Comparison of ENCODE assay signal across 8 mouse cellular contexts in genomic region chr5:134907135-134907534, GRCm38 (mm10). TPM values are rescaled to one million over a fixed set of nuclear protein-coding genes. Genes with fewer than 3 reads are reported as not detected.
DNase-seq lines count a peak whose midpoint lies in the region; ATAC-seq and TF ChIP-seq lines count a peak whose summit lies in the region.

No protein-coding gene starts in this region.

- H3K4me2 ChIP-seq in forebrain, embryonic 14.5 days (ENCODE audit: low read length) = no peak overlapping the region
- H3K4me2 ChIP-seq in liver, embryonic 16.5 days (ENCODE audit: low read depth, low read length) = no peak overlapping the region

- no peaks in the 10 kb centered on the region; the same call in 1 of the 2 replicates for H3K9me3 ChIP-seq in G1E (replicated peaks)
- no peaks in the 10 kb centered on the region for H3K9me3 ChIP-seq in forebrain, embryonic 14.5 days (replicated peaks; ENCODE audit: control insufficient read depth, low read length)
- no peaks in the 10 kb centered on the region for H3K9me3 ChIP-seq in liver, embryonic 16.5 days (replicated peaks; ENCODE audit: control insufficient read depth, low read length)

- peaks cover 7% of the 10 kb centered on the region for H3K4me1 ChIP-seq in G1E (ENCODE audit: insufficient read depth, low read depth, low read length)
- no peaks in the 10 kb centered on the region for H3K4me1 ChIP-seq in forebrain, embryonic 14.5 days (ENCODE audit: control insufficient read depth, insufficient read depth, low read length)
- peaks cover 12% of the 10 kb centered on the region for H3K4me1 ChIP-seq in liver, embryonic 16.5 days (ENCODE audit: control insufficient read depth, low read depth, low read length)

- ATAC-seq in G1E (ENCODE audit: extremely low read depth, insufficient number of reproducible peaks, low FRiP score, poor library complexity, severe bottlenecking) = peak; percentile 34; the same call in 1 of the 2 replicates
- ATAC-seq in forebrain, embryonic 14.5 days = peak; percentile 90
- peak; percentile 83 for ATAC-seq in liver, embryonic 16.5 days (ENCODE audit: low read depth)

- no peak overlapping the region for H3K27ac ChIP-seq in forebrain, embryonic 14.5 days (ENCODE audit: low read depth, low read length)
- no peak overlapping the region for H3K27ac ChIP-seq in liver, embryonic 16.5 days (ENCODE audit: low read length)

- TF ChIP-seq CTCF in G1E (IDR thresholded peaks at IDR 0.05; ENCODE audit: low read depth, low read length) = peak; percentile 96

- H3K27me3 ChIP-seq in G1E (ENCODE audit: insufficient read depth, low read length) = peaks cover 16% of the 10 kb centered on the region
- no peaks in the 10 kb centered on the region for H3K27me3 ChIP-seq in forebrain, embryonic 14.5 days (replicated peaks; ENCODE audit: control insufficient read depth, insufficient read depth, low read length)
- H3K27me3 ChIP-seq in liver, embryonic 16.5 days (ENCODE audit: control insufficient read depth, insufficient read depth, low read depth, low read length) = no peaks in the 10 kb centered on the region

- H3K36me3 ChIP-seq in G1E (replicated peaks) = no peaks in the 10 kb centered on the region
- no peaks in the 10 kb centered on the region for H3K36me3 ChIP-seq in forebrain, embryonic 14.5 days (ENCODE audit: control insufficient read depth, insufficient read depth, low read length)
- no peaks in the 10 kb centered on the region for H3K36me3 ChIP-seq in liver, embryonic 16.5 days (ENCODE audit: control insufficient read depth, insufficient read depth)

- DNase-seq in G1E (ENCODE audit: low spot score) = peak; percentile 81
- peak; percentile 76 for DNase-seq in cerebellum, adult 11 months
- peak; percentile 91 for DNase-seq in forebrain, embryonic 14.5 days (ENCODE audit: low spot score)
- peak; percentile 94 to 97 for DNase-seq in heart, postnatal 10 days
- peak; percentile 80 for DNase-seq in large intestine, adult 2 months (ENCODE audit: low read depth, low spot score)
- DNase-seq in ovary, postnatal 10 days (ENCODE audit: low spot score) = peak; percentile 92
- DNase-seq in thymus, postnatal 0 days (ENCODE audit: low spot score) = peak; percentile 90

- no peak overlapping the region for H3K4me3 ChIP-seq in G1E (ENCODE audit: low read depth, low read length)
- H3K4me3 ChIP-seq in forebrain, embryonic 14.5 days (ENCODE audit: low read depth, low read length) = no peak overlapping the region
- no peak overlapping the region for H3K4me3 ChIP-seq in liver, embryonic 16.5 days (ENCODE audit: low read depth, low read length)

- no peak overlapping the region for H3K9ac ChIP-seq in forebrain, embryonic 14.5 days (ENCODE audit: low read length)
- H3K9ac ChIP-seq in liver, embryonic 16.5 days (ENCODE audit: low read depth, low read length) = no peak overlapping the region

- intact Hi-C loops in heart, postnatal 10 days (cut with DNase I) = loop anchor here (1.0 to 2.0 kb wide), 2 partner anchors 26 to 59 kb away; partner anchors contain the start of gene Mettl27

- WGBS in forebrain, embryonic 14.5 days = under 1% methylated on average over 13 of the region's 13 CpGs
- WGBS in large intestine, adult 2 months = under 1% methylated on average over 13 of the region's 13 CpGs
- WGBS in liver, embryonic 16.5 days (ENCODE audit: insufficient replicate concordance) = under 1% methylated on average over 13 of the region's 13 CpGs

RNA-seq across cellular contexts. Expression of gene Tmem270, which starts 0.6 kb away (rescaled TPM):
- total RNA-seq in G1E (2014; fragmentation: Nextera tagmentation) = not detected in 2 replicates
- total RNA-seq in G1E (2017) = not detected in 2 replicates
- polyA plus RNA-seq in G1E (2012) = not detected in 2 replicates
- not detected in 2 replicates for polyA plus RNA-seq in forebrain, embryonic 14.5 days (2014; fragmentation: Nextera tagmentation; extraction: Ambion mirVana)
- not detected for total RNA-seq in heart, postnatal 10 days (2021)
- polyA plus RNA-seq in large intestine, adult 2 months (2012; rRNA removed) = not detected in 2 replicates
- polyA plus RNA-seq in liver, embryonic 16.5 days (2015; fragmentation: Nextera tagmentation; extraction: Ambion mirVana) = 0.09 and 0.12 TPM in 2 replicates
- not detected in 2 replicates for polyA plus RNA-seq in thymus, postnatal 0 days (2015; fragmentation: Nextera tagmentation; extraction: Ambion mirVana)

RNA-seq across cellular contexts. Expression of gene Cldn13, which starts 8.2 kb away (rescaled TPM):
- total RNA-seq in G1E (2014; fragmentation: Nextera tagmentation) (41.2 TPM in 1 of 2 replicates, not detected in the other), G1E (2017) (1.9 and 2.3 TPM in 2 replicates)
- not detected in 2 replicates for polyA plus RNA-seq in G1E (2012)
- 0.22 TPM in 1 of 2 replicates, not detected in the other for polyA plus RNA-seq in forebrain, embryonic 14.5 days (2014; fragmentation: Nextera tagmentation; extraction: Ambion mirVana)
- total RNA-seq in heart, postnatal 10 days (2021) = not detected
- 0.27 and 0.77 TPM in 2 replicates for polyA plus RNA-seq in large intestine, adult 2 months (2012; rRNA removed)
- polyA plus RNA-seq in liver, embryonic 16.5 days (2015; fragmentation: Nextera tagmentation; extraction: Ambion mirVana) = 258 and 277 TPM in 2 replicates
- polyA plus RNA-seq in thymus, postnatal 0 days (2015; fragmentation: Nextera tagmentation; extraction: Ambion mirVana) = 4.1 and 5.0 TPM in 2 replicates

RNA-seq across cellular contexts. Expression of gene Mettl27, which starts 25.0 kb away (rescaled TPM):
- 10.3 and 11.7 TPM in 2 replicates for total RNA-seq in G1E (2014; fragmentation: Nextera tagmentation)
- total RNA-seq in G1E (2017) = 4.8 and 6.6 TPM in 2 replicates
- polyA plus RNA-seq in G1E (2012) = 4.6 and 5.6 TPM in 2 replicates
- polyA plus RNA-seq in forebrain, embryonic 14.5 days (2014; fragmentation: Nextera tagmentation; extraction: Ambion mirVana) = 6.3 and 9.4 TPM in 2 replicates
- 1 to 10 TPM; 7.0 to 7.4 TPM for total RNA-seq in heart, postnatal 10 days (2021)
- polyA plus RNA-seq in large intestine, adult 2 months (2012; rRNA removed) = 13.6 and 15.3 TPM in 2 replicates
- polyA plus RNA-seq in liver, embryonic 16.5 days (2015; fragmentation: Nextera tagmentation; extraction: Ambion mirVana) = 20.8 and 25.3 TPM in 2 replicates
- 19.9 and 29.5 TPM in 2 replicates for polyA plus RNA-seq in thymus, postnatal 0 days (2015; fragmentation: Nextera tagmentation; extraction: Ambion mirVana)

RNA-seq across cellular contexts. Expression of gene Cldn4, which starts 39.6 kb away (rescaled TPM):
- total RNA-seq in G1E (2014; fragmentation: Nextera tagmentation) (not detected in 2 replicates), G1E (2017) (0.06 and 0.22 TPM in 2 replicates)
- polyA plus RNA-seq in G1E (2012) = not detected in 2 replicates
- not detected in 2 replicates for polyA plus RNA-seq in forebrain, embryonic 14.5 days (2014; fragmentation: Nextera tagmentation; extraction: Ambion mirVana)
- under 1 TPM in 1 of 2 experiments, not detected in 1; 0.14 TPM for total RNA-seq in heart, postnatal 10 days (2021)
- polyA plus RNA-seq in large intestine, adult 2 months (2012; rRNA removed) = 111 and 235 TPM in 2 replicates
- polyA plus RNA-seq in liver, embryonic 16.5 days (2015; fragmentation: Nextera tagmentation; extraction: Ambion mirVana) = 0.28 and 0.71 TPM in 2 replicates
- 32.6 and 35.4 TPM in 2 replicates for polyA plus RNA-seq in thymus, postnatal 0 days (2015; fragmentation: Nextera tagmentation; extraction: Ambion mirVana)

Comparison
In these comparisons a context has a peak if more than half of its experiments do, and no peak if none do; other contexts are left out.
1. ATAC-seq: peak in every context shown above with its lines; median percentile 90 in forebrain, embryonic 14.5 days; 83 in liver, embryonic 16.5 days; 34 in G1E.
2. RNA of gene Cldn13, which starts 8.2 kb away (polyA plus RNA-seq): 258 to 277 TPM in liver, embryonic 16.5 days; 4.1 to 5.0 TPM in thymus, postnatal 0 days, 0.27 to 0.77 TPM in large intestine, adult 2 months, 0.22 TPM in forebrain, embryonic 14.5 days and not detected in G1E; every median in the first group is over 10 times any median in the second.
3. Peak in every context shown above with its lines, with median percentiles within 50 percentile points of each other: DNase-seq.